Mouse (Mus musculus) urinary bladder, adult 18-20 months (tissue): ENCODE measurements around the gene 4930562C15Rik.

ENCODE experiments used
- DNase-seq, 2 experiments: peaks; one replicate each; pipeline ENCODE4 v3.0.0; 2022; ENCODE audit warnings: low spot score in 2 of 2, mixed read lengths in 2 of 2

Gene 4930562C15Rik

GRCm38 (mm10) chr16:4915931-4916330 lies 80.7 kb downstream of the 4930562C15Rik start:
- no peak for DNase-seq

GRCm38 (mm10) chr16:4916608-4917007 lies 81.4 kb downstream of the 4930562C15Rik start:
- no peak for DNase-seq
